In the genomic region with DNA sequence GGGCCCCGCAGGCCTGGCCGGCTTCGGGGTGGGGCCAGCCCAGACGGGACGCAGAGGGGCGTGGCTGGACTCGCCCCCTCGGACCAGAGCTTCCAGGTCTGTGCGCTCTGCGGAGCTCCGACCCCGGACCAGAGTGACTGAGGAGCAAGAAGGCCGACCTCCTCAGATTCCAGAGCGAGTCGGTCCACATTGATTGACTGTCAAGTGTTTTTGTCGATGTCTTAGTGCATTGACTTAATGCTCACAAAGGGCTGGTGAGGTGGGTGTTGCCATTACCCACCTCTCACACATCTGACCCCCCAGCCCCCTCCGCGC, we compare ENCODE assay signal across 8 mouse cellular contexts. TPM values are rescaled to one million over a fixed set of nuclear protein-coding genes. Genes with fewer than 3 reads are reported as not detected.
DNase-seq lines count a peak whose midpoint lies in the region; ATAC-seq and TF ChIP-seq lines count a peak whose summit lies in the region.

Klc2 (minus strand) TSS at position 177 of the 315 bp plus-strand sequence.

- no peak for ATAC-seq in forebrain, embryonic 16.5 days
- ATAC-seq in hindbrain, embryonic 13.5 days (ENCODE audit: low FRiP score) = peak; percentile 50
- no peak for ATAC-seq in liver, embryonic 14.5 days (ENCODE audit: insufficient read depth)
- no peak for ATAC-seq in cerebellum, adult (ENCODE audit: insufficient number of reproducible peaks, low FRiP score, low TSS enrichment)

- dilution Hi-C loops in CH12.LX (cut with MboI; ENCODE audit: extremely low pct_ligation_motif_present, extremely low pct_unique_long_range_greater_than_20kb, low sequenced_read_pairs) = no loop called here

- H3K9me3 ChIP-seq in CH12.LX (replicated peaks; ENCODE audit: low read length) = no peaks in the 10 kb centered on the region
- no peaks in the 10 kb centered on the region for H3K9me3 ChIP-seq in forebrain, embryonic 16.5 days (ENCODE audit: control insufficient read depth, low read length)
- no peaks in the 10 kb centered on the region for H3K9me3 ChIP-seq in hindbrain, embryonic 13.5 days
- no peaks in the 10 kb centered on the region for H3K9me3 ChIP-seq in liver, embryonic 14.5 days (ENCODE audit: control insufficient read depth, low read length)

- H3K4me3 ChIP-seq in CH12.LX (replicated peaks in 1 of 3; ENCODE audit: low read depth in 2 of 3, low read length in 2 of 3, poor library complexity in 1 of 3) = peak within 1 kb of the TSS; percentile 69 to 87 (median 87)
- peak within 1 kb of the TSS; percentile 63 for H3K4me3 ChIP-seq in forebrain, embryonic 16.5 days (replicated peaks; ENCODE audit: low read length)
- H3K4me3 ChIP-seq in hindbrain, embryonic 13.5 days = peak within 1 kb of the TSS; percentile 90
- peak within 1 kb of the TSS; percentile 65 to 82 for H3K4me3 ChIP-seq in liver, embryonic 14.5 days (ENCODE audit: insufficient read depth in 1 of 2, low read depth in 2 of 2, low read length in 2 of 2)

- 0% methylated on average over 18 of the region's 18 CpGs for WGBS in forebrain, embryonic 16.5 days
- WGBS in hindbrain, embryonic 13.5 days = 1% methylated on average over 18 of the region's 18 CpGs
- WGBS in liver, embryonic 14.5 days (ENCODE audit: insufficient replicate concordance) = 3% methylated on average over 18 of the region's 18 CpGs

- no peak for TF ChIP-seq CTCF in CH12.LX (conservative IDR thresholded peaks at IDR 0.05 in 1 of 2, IDR thresholded peaks at IDR 0.05 in 1 of 2; ENCODE audit: low read depth in 2 of 2, low read length in 2 of 2)
- TF ChIP-seq CTCF in liver, embryonic 14.5 days (IDR thresholded peaks at IDR 0.05; ENCODE audit: low read depth) = no peak

- TF ChIP-seq POLR2A in CH12.LX (IDR thresholded peaks at IDR 0.05; ENCODE audit: low read depth, low read length) = no peak

- no peak for TF ChIP-seq RAD21 in CH12.LX (IDR thresholded peaks at IDR 0.05; ENCODE audit: low read depth, low read length)

- DNase-seq in CH12.LX (ENCODE audit: extremely low read depth) (no peak), ES-CJ7 (ENCODE audit: low read depth, low spot score) (peak; percentile 88)
- no peak for DNase-seq in liver, embryonic 14.5 days (ENCODE audit: low read depth in 3 of 3, low spot score in 3 of 3)
- DNase-seq in right cerebral cortex, adult 2 months (ENCODE audit: low spot score in 2 of 2) = no peak
- DNase-seq in thymus, postnatal 10 days (ENCODE audit: low spot score in 2 of 2) = no peak

- H3K27me3 ChIP-seq in CH12.LX (replicated peaks) = peaks cover 37% of the 10 kb centered on the region
- no peaks in the 10 kb centered on the region for H3K27me3 ChIP-seq in forebrain, embryonic 16.5 days (replicated peaks; ENCODE audit: control insufficient read depth, insufficient read depth, low read length)
- H3K27me3 ChIP-seq in hindbrain, embryonic 13.5 days = no peaks in the 10 kb centered on the region
- H3K27me3 ChIP-seq in liver, embryonic 14.5 days (ENCODE audit: control insufficient read depth, insufficient read depth, low read length) = peaks cover 6% of the 10 kb centered on the region

- in situ Hi-C loops in CH12.LX (cut with MboI; ENCODE audit: low pct_ligation_motif_present, low pct_unique_long_range_greater_than_20kb, low sequenced_read_pairs) = no loop called here

- peaks cover 9 to 12% of the 10 kb centered on the region in 2 experiments for H3K4me1 ChIP-seq in CH12.LX (ENCODE audit: control insufficient read depth in 1 of 2, insufficient read depth in 2 of 2)
- peaks cover 19% of the 10 kb centered on the region for H3K4me1 ChIP-seq in forebrain, embryonic 16.5 days (replicated peaks; ENCODE audit: control insufficient read depth, insufficient read depth, low read length)
- H3K4me1 ChIP-seq in hindbrain, embryonic 13.5 days (replicated peaks) = peaks cover 26% of the 10 kb centered on the region
- H3K4me1 ChIP-seq in liver, embryonic 14.5 days (replicated peaks; ENCODE audit: control insufficient read depth in 2 of 2, insufficient read depth in 2 of 2, low read length in 1 of 2) = no peaks in the 10 kb centered on the region

- H3K9ac ChIP-seq in CH12.LX (ENCODE audit: insufficient read depth, low read depth) = peak within 1 kb of the TSS; percentile 52
- H3K9ac ChIP-seq in forebrain, embryonic 16.5 days (replicated peaks; ENCODE audit: low read depth, low read length) = peak within 1 kb of the TSS; percentile 77
- peak within 1 kb of the TSS; percentile 94 for H3K9ac ChIP-seq in hindbrain, embryonic 13.5 days
- H3K9ac ChIP-seq in liver, embryonic 14.5 days (replicated peaks) = peak within 1 kb of the TSS; percentile 75

- peak within 1 kb of the TSS; percentile 29 for H3K27ac ChIP-seq in CH12.LX (ENCODE audit: insufficient read depth, low read depth)
- peak within 1 kb of the TSS; percentile 81 for H3K27ac ChIP-seq in forebrain, embryonic 16.5 days (ENCODE audit: low read length)
- peak within 1 kb of the TSS; percentile 94 for H3K27ac ChIP-seq in hindbrain, embryonic 13.5 days
- H3K27ac ChIP-seq in liver, embryonic 14.5 days = no peak within 1 kb of the TSS

- H3K36me3 ChIP-seq in CH12.LX (replicated peaks in 1 of 2; ENCODE audit: control insufficient read depth in 1 of 2, insufficient read depth in 1 of 2, low read length in 1 of 2) = peaks cover 0 to 19% of the 10 kb centered on the region in 2 experiments
- no peaks in the 10 kb centered on the region; the same call in 1 of the 2 replicates for H3K36me3 ChIP-seq in forebrain, embryonic 16.5 days (ENCODE audit: control insufficient read depth, insufficient read depth)
- H3K36me3 ChIP-seq in hindbrain, embryonic 13.5 days = peaks cover 17% of the 10 kb centered on the region
- no peaks in the 10 kb centered on the region for H3K36me3 ChIP-seq in liver, embryonic 14.5 days (replicated peaks; ENCODE audit: control insufficient read depth, insufficient read depth, low read depth)

- TF ChIP-seq EP300 in CH12.LX (IDR thresholded peaks at IDR 0.05; ENCODE audit: low read length) = no peak
- TF ChIP-seq EP300 in liver, embryonic 14.5 days (IDR thresholded peaks at IDR 0.05; ENCODE audit: low read depth) = no peak

- no peaks in the 10 kb centered on the region for H3K79me2 ChIP-seq in CH12.LX (replicated peaks; ENCODE audit: control insufficient read depth, extremely low read depth, insufficient read depth, poor library complexity, severe bottlenecking)

- H3K4me2 ChIP-seq in CH12.LX (ENCODE audit: insufficient read depth, low read depth, poor library complexity, severe bottlenecking) = peak within 1 kb of the TSS; percentile 65
- peak within 1 kb of the TSS; percentile 56 for H3K4me2 ChIP-seq in forebrain, embryonic 16.5 days (ENCODE audit: low read length)
- peak within 1 kb of the TSS; percentile 93 for H3K4me2 ChIP-seq in hindbrain, embryonic 13.5 days
- H3K4me2 ChIP-seq in liver, embryonic 14.5 days (ENCODE audit: low read depth) = peak within 1 kb of the TSS; percentile 98

TF ChIP-seq in CH12.LX, 34 proteins besides CTCF, POLR2A, EP300 and RAD21:
- TF ChIP-seq MAFK (IDR thresholded peaks at IDR 0.05; ENCODE audit: insufficient replicate concordance, low read length) (no peak), RCOR1 (conservative IDR thresholded peaks at IDR 0.05; ENCODE audit: low read depth, low read length) (no peak), MAX (IDR thresholded peaks at IDR 0.05; ENCODE audit: low read length) (0 out of 2 replicates have a peak, but pooled peaks have one; percentile 1), SIN3A (IDR thresholded peaks at IDR 0.05; ENCODE audit: low read length) (peak; percentile 81), NRF1 (IDR thresholded peaks at IDR 0.05; ENCODE audit: low read depth, low read length) (0 out of 2 replicates have a peak, but pooled peaks have one; percentile 25), ZNF384 (IDR thresholded peaks at IDR 0.05; ENCODE audit: low read depth, low read length) (no peak)

RNA-seq across cellular contexts. Expression of gene Klc2, which starts in this region (rescaled TPM):
- total RNA-seq in CH12.LX (2012; rRNA removed) (7.9 and 9.5 TPM in 2 replicates), CH12.LX (2014; rRNA removed) (4.8 and 5.9 TPM in 2 replicates)
- polyA plus RNA-seq in CH12.LX (2012; ENCODE audit: insufficient read length, low read depth) = 9.5 and 12.0 TPM in 2 replicates
- polyA plus RNA-seq in forebrain, embryonic 16.5 days (2015; fragmentation: Nextera tagmentation; extraction: Ambion mirVana) = 48.1 and 55.5 TPM in 2 replicates
- polyA plus RNA-seq in hindbrain, embryonic 13.5 days (2015; fragmentation: Nextera tagmentation; extraction: Ambion mirVana) = 73.4 and 76.7 TPM in 2 replicates
- polyA plus RNA-seq in liver, embryonic 14.5 days (2012; rRNA removed) = 2.3 and 3.5 TPM in 2 replicates
- polyA plus RNA-seq in liver, embryonic 14.5 days (2014; fragmentation: Nextera tagmentation; extraction: Ambion mirVana) = 1.3 and 1.6 TPM in 2 replicates
